7 mouse cellular contexts compared by ENCODE assay signal in the genomic region with DNA sequence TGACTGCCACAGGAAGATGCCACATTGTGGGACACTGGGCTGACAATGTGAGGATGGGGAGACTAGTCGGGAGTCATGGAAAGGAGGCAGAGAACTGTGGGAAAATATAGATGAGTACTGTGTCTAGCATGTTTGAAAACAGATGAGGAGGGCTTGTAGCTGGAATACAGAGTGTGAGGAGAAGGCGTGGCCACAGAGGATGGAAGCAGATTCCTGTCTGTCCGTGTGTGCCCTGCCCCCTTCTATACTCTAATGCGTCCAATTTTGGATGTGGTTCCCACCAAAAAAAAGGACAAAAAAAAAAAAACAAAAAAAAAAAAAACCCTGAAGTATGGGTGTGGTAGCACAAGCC. TPM values are rescaled to one million over a fixed set of nuclear protein-coding genes. Genes with fewer than 3 reads are reported as not detected.
DNase-seq lines count a peak whose midpoint lies in the region; ATAC-seq lines count a peak whose summit lies in the region.

No protein-coding gene starts in this region.

- no peaks in the 10 kb centered on the region for H3K36me3 ChIP-seq in lung, embryonic 15.5 days
- H3K36me3 ChIP-seq in erythroblast, embryonic 14.5 days (ENCODE audit: control insufficient read depth), result peaks cover 31% of the 10 kb centered on the region
- no peaks in the 10 kb centered on the region for H3K36me3 ChIP-seq in limb, embryonic 12.5 days
- H3K36me3 ChIP-seq in stomach, embryonic 15.5 days, result no peaks in the 10 kb centered on the region

- H3K4me3 ChIP-seq in lung, embryonic 15.5 days, result peak overlapping the region; percentile 33
- H3K4me3 ChIP-seq in erythroblast, embryonic 14.5 days (replicated peaks), result peak overlapping the region; percentile 74
- peak overlapping the region; percentile 35; the same call in 1 of the 2 replicates for H3K4me3 ChIP-seq in limb, embryonic 12.5 days (replicated peaks)
- H3K4me3 ChIP-seq in stomach, embryonic 15.5 days (replicated peaks), result peak overlapping the region; percentile 37

- WGBS in lung, embryonic 15.5 days, result 23% methylated on average over 4 of the region's 4 CpGs
- 55% methylated on average over 4 of the region's 4 CpGs for WGBS in limb, embryonic 12.5 days
- whole genome bisulfite sequencing in stomach, embryonic 15.5 days, result 41% methylated on average over 4 of the region's 4 CpGs

- peak overlapping the region; percentile 76 for H3K4me2 ChIP-seq in lung, embryonic 15.5 days
- H3K4me2 ChIP-seq in limb, embryonic 12.5 days, result peak overlapping the region; percentile 63
- peak overlapping the region; percentile 84 for H3K4me2 ChIP-seq in stomach, embryonic 15.5 days

- H3K9me3 ChIP-seq in lung, embryonic 15.5 days, result no peaks in the 10 kb centered on the region
- no peaks in the 10 kb centered on the region; the same call in 1 of the 2 replicates for H3K9me3 ChIP-seq in erythroblast, embryonic 14.5 days (ENCODE audit: control insufficient read depth, low read length)
- no peaks in the 10 kb centered on the region for H3K9me3 ChIP-seq in limb, embryonic 12.5 days
- H3K9me3 ChIP-seq in stomach, embryonic 15.5 days, result no peaks in the 10 kb centered on the region

- peaks cover 43% of the 10 kb centered on the region for H3K4me1 ChIP-seq in lung, embryonic 15.5 days
- peaks cover 86% of the 10 kb centered on the region for H3K4me1 ChIP-seq in erythroblast, embryonic 14.5 days (ENCODE audit: control insufficient read depth)
- peaks cover 36% of the 10 kb centered on the region for H3K4me1 ChIP-seq in limb, embryonic 12.5 days (replicated peaks)
- peaks cover 32% of the 10 kb centered on the region for H3K4me1 ChIP-seq in stomach, embryonic 15.5 days

- peak overlapping the region; percentile 6; the same call in 1 of the 2 replicates for H3K9ac ChIP-seq in lung, embryonic 15.5 days
- H3K9ac ChIP-seq in limb, embryonic 12.5 days (replicated peaks), result peak overlapping the region; percentile 18
- no peak overlapping the region for H3K9ac ChIP-seq in stomach, embryonic 15.5 days

- ATAC-seq in lung, embryonic 15.5 days (ENCODE audit: borderline replicate concordance, extremely low read depth, low FRiP score, low TSS enrichment), result peak; percentile 6; the same call in 1 of the 2 replicates
- no peak for ATAC-seq in limb, embryonic 12.5 days (ENCODE audit: insufficient number of reproducible peaks, insufficient read depth, low FRiP score, low TSS enrichment, low read depth)
- no peak for ATAC-seq in stomach, embryonic 15.5 days (ENCODE audit: insufficient read depth, low FRiP score, low read depth)

- peak overlapping the region; percentile 75 for H3K27ac ChIP-seq in lung, embryonic 15.5 days
- peak overlapping the region; percentile 76; the same call in 1 of the 2 replicates for H3K27ac ChIP-seq in limb, embryonic 12.5 days
- peak overlapping the region; percentile 68; the same call in 1 of the 2 replicates for H3K27ac ChIP-seq in stomach, embryonic 15.5 days

- no peaks in the 10 kb centered on the region for H3K27me3 ChIP-seq in lung, embryonic 15.5 days
- no peaks in the 10 kb centered on the region for H3K27me3 ChIP-seq in erythroblast, embryonic 14.5 days (ENCODE audit: control insufficient read depth)
- H3K27me3 ChIP-seq in limb, embryonic 12.5 days, result no peaks in the 10 kb centered on the region; the same call in 1 of the 2 replicates
- no peaks in the 10 kb centered on the region for H3K27me3 ChIP-seq in stomach, embryonic 15.5 days (replicated peaks)

- DNase-seq in lung, postnatal 4 days, result no peak
- DNase-seq in frontal cortex, postnatal 10 days (ENCODE audit: low spot score in 2 of 2), result no peak
- DNase-seq in thymus, postnatal 36 days, result no peak

RNA-seq across cellular contexts. Expression of gene Arhgap23, which starts 13.4 kb away (rescaled TPM):
- polyA plus RNA-seq in lung, embryonic 15.5 days (2015; fragmentation: Nextera tagmentation; extraction: Ambion mirVana), result 7.0 and 7.4 TPM in 2 replicates
- polyA plus RNA-seq in erythroblast, embryonic 14.5 days (2012), result 28.7 and 30.6 TPM in 2 replicates
- 7.3 and 7.4 TPM in 2 replicates for polyA plus RNA-seq in limb, embryonic 12.5 days (2016; fragmentation: Nextera tagmentation; extraction: Ambion mirVana)
- 6.1 and 6.2 TPM in 2 replicates for polyA plus RNA-seq in stomach, embryonic 15.5 days (2015; fragmentation: Nextera tagmentation; extraction: Ambion mirVana)
